Mouse (Mus musculus): ENCODE results near the gene Fuca1. TPM values are rescaled to one million over a fixed set of nuclear protein-coding genes. Genes with fewer than 3 reads are reported as not detected.
A peak's percentile ranks its signal among the peaks of the same experiment; 100 is the strongest.
"Not testable (repeated sequence)": the region's sequence is repeated elsewhere in the genome, so short reads cannot be mapped to it uniquely, and the experiment has no call there.

Fuca1 gene
- polyA plus RNA-seq, 1 experiment from 2014 or later: 214 TPM

GRCm38 (mm10) chr4:135928376-135928775 lies 7.8 kb downstream of the Fuca1 start:
- H3K36me3 ChIP-seq (ENCODE audit: control insufficient read depth, insufficient read depth, low read length): peaks cover 15% of the 10 kb centered on the region; the same call in 1 of the 2 replicates
- H3K4me1 ChIP-seq (ENCODE audit: control insufficient read depth, insufficient read depth, low read length): peaks cover 7% of the 10 kb centered on the region
- ATAC-seq: no peak

GRCm38 (mm10) chr4:135929405-135929804 lies 8.9 kb downstream of the Fuca1 start:
- Histone ChIP-seq H3K27ac (ENCODE audit: low read length) (peak overlapping the region; percentile 81), H3K27me3 (replicated peaks; ENCODE audit: control insufficient read depth, insufficient read depth, low read length) (no peaks in the 10 kb centered on the region), H3K36me3 (ENCODE audit: control insufficient read depth, insufficient read depth, low read length) (peaks cover 9% of the 10 kb centered on the region; the same call in 1 of the 2 replicates), H3K9me3 (ENCODE audit: control insufficient read depth, low read length) (no peaks in the 10 kb centered on the region), H3K4me1 (ENCODE audit: control insufficient read depth, insufficient read depth, low read length) (peaks cover 7% of the 10 kb centered on the region), H3K9ac (ENCODE audit: low read depth, low read length) (no peak overlapping the region), H3K4me3 (ENCODE audit: low read length) (no peak overlapping the region), H3K4me2 (ENCODE audit: low read depth, low read length) (no peak overlapping the region)
- 62% methylated on average over 5 of the region's 5 CpGs for WGBS
- peak; percentile 80 for ATAC-seq

More at GRCm38 (mm10) chr4:135928376-135928775, 7.8 kb downstream of the Fuca1 start:
- no peaks in the 10 kb centered on the region for H3K27me3 ChIP-seq (replicated peaks; ENCODE audit: control insufficient read depth, insufficient read depth, low read length)
- H3K9me3 ChIP-seq (ENCODE audit: control insufficient read depth, low read length): no peaks in the 10 kb centered on the region
- H3K9ac ChIP-seq (ENCODE audit: low read depth, low read length): no peak overlapping the region
- H3K27ac ChIP-seq (ENCODE audit: low read length): no peak overlapping the region
- WGBS: 84% methylated on average over 9 of the region's 9 CpGs
- H3K4me2 ChIP-seq (ENCODE audit: low read depth, low read length): no peak overlapping the region
- no peak overlapping the region for H3K4me3 ChIP-seq (ENCODE audit: low read length)

- Histone ChIP-seq H3K9me3 (ENCODE audit: control insufficient read depth, low read length) (no peaks in the 10 kb centered on the region), H3K9ac (ENCODE audit: low read depth, low read length) (no peak overlapping the region), H3K4me3 (ENCODE audit: low read length) (no peak overlapping the region), H3K36me3 (ENCODE audit: control insufficient read depth, insufficient read depth, low read length) (peaks cover 12% of the 10 kb centered on the region; the same call in 1 of the 2 replicates), H3K27ac (ENCODE audit: low read length) (peak overlapping the region; percentile 53), H3K27me3 (replicated peaks; ENCODE audit: control insufficient read depth, insufficient read depth, low read length) (no peaks in the 10 kb centered on the region), H3K4me1 (ENCODE audit: control insufficient read depth, insufficient read depth, low read length) (peaks cover 7% of the 10 kb centered on the region), H3K4me2 (ENCODE audit: low read depth, low read length) (no peak overlapping the region)
- peak; percentile 75; the same call in 1 of the 2 replicates for ATAC-seq
- WGBS: 58% methylated on average over 9 of the region's 9 CpGs
Measured at GRCm38 (mm10) chr4:135929828-135930227, 9.3 kb downstream of the Fuca1 start.

- H3K9me3 ChIP-seq (ENCODE audit: control insufficient read depth, low read length): no peaks in the 10 kb centered on the region
- H3K36me3 ChIP-seq (ENCODE audit: control insufficient read depth, insufficient read depth, low read length): peaks cover 12% of the 10 kb centered on the region; the same call in 1 of the 2 replicates
- 91% methylated on average over 8 of the region's 8 CpGs for WGBS
- H3K4me3 ChIP-seq (ENCODE audit: low read length): no peak overlapping the region
- peaks cover 7% of the 10 kb centered on the region for H3K4me1 ChIP-seq (ENCODE audit: control insufficient read depth, insufficient read depth, low read length)
- peak overlapping the region; percentile 53 for H3K27ac ChIP-seq (ENCODE audit: low read length)
- H3K4me2 ChIP-seq (ENCODE audit: low read depth, low read length): no peak overlapping the region
- H3K27me3 ChIP-seq (replicated peaks; ENCODE audit: control insufficient read depth, insufficient read depth, low read length): no peaks in the 10 kb centered on the region
- peak; percentile 5; the same call in 1 of the 2 replicates for ATAC-seq
- no peak overlapping the region for H3K9ac ChIP-seq (ENCODE audit: low read depth, low read length)
Measured at GRCm38 (mm10) chr4:135930239-135930638, 9.7 kb downstream of the Fuca1 start.

GRCm38 (mm10) chr4:135931832-135932231 lies 11.3 kb downstream of the Fuca1 start:
- H3K27me3 ChIP-seq (replicated peaks; ENCODE audit: control insufficient read depth, insufficient read depth, low read length): no peaks in the 10 kb centered on the region

GRCm38 (mm10) chr4:135934708-135935500 lies 14.4 kb downstream of the Fuca1 start:
- Histone ChIP-seq H3K9ac (ENCODE audit: low read depth, low read length) (no peak overlapping the region), H3K9me3 (ENCODE audit: control insufficient read depth, low read length) (no peaks in the 10 kb centered on the region), H3K4me1 (ENCODE audit: control insufficient read depth, insufficient read depth, low read length) (no peaks in the 10 kb centered on the region), H3K4me2 (ENCODE audit: low read depth, low read length) (no peak overlapping the region), H3K27me3 (replicated peaks; ENCODE audit: control insufficient read depth, insufficient read depth, low read length) (no peaks in the 10 kb centered on the region), H3K27ac (ENCODE audit: low read length) (no peak overlapping the region), H3K4me3 (ENCODE audit: low read length) (no peak overlapping the region), H3K36me3 (ENCODE audit: control insufficient read depth, insufficient read depth, low read length) (peaks cover 18% of the 10 kb centered on the region; the same call in 1 of the 2 replicates)
- ATAC-seq: 0 out of 2 replicates have a peak, but pooled peaks have one; percentile 21
- 68% methylated on average over 12 of the region's 12 CpGs for WGBS

More at GRCm38 (mm10) chr4:135931832-135932231, 11.3 kb downstream of the Fuca1 start:
- ATAC-seq: no peak
- Histone ChIP-seq H3K4me2 (ENCODE audit: low read depth, low read length) (no peak overlapping the region), H3K4me3 (ENCODE audit: low read length) (no peak overlapping the region), H3K4me1 (ENCODE audit: control insufficient read depth, insufficient read depth, low read length) (peaks cover 2% of the 10 kb centered on the region; the same call in 1 of the 2 replicates), H3K36me3 (ENCODE audit: control insufficient read depth, insufficient read depth, low read length) (peaks cover 8% of the 10 kb centered on the region; the same call in 1 of the 2 replicates), H3K9ac (ENCODE audit: low read depth, low read length) (no peak overlapping the region), H3K9me3 (ENCODE audit: control insufficient read depth, low read length) (no peaks in the 10 kb centered on the region), H3K27ac (ENCODE audit: low read length) (no peak overlapping the region)
- 70% methylated on average over 5 of the region's 5 CpGs for WGBS

- no peak overlapping the region for H3K9ac ChIP-seq (ENCODE audit: low read depth, low read length)
Measured at GRCm38 (mm10) chr4:135935502-135935901, 15.0 kb downstream of the Fuca1 start.

GRCm38 (mm10) chr4:135938858-135939257 lies 18.3 kb downstream of the Fuca1 start:
- WGBS: 77% methylated on average over 7 of the region's 7 CpGs
- H3K27me3 ChIP-seq (replicated peaks; ENCODE audit: control insufficient read depth, insufficient read depth, low read length): no peaks in the 10 kb centered on the region
- no peak overlapping the region for H3K9ac ChIP-seq (ENCODE audit: low read depth, low read length)
- H3K4me1 ChIP-seq (ENCODE audit: control insufficient read depth, insufficient read depth, low read length): no peaks in the 10 kb centered on the region
- H3K36me3 ChIP-seq (ENCODE audit: control insufficient read depth, insufficient read depth, low read length): peaks cover 13% of the 10 kb centered on the region; the same call in 1 of the 2 replicates
- no peak overlapping the region for H3K4me2 ChIP-seq (ENCODE audit: low read depth, low read length)
- H3K27ac ChIP-seq (ENCODE audit: low read length): no peak overlapping the region
- no peak for ATAC-seq
- no peaks in the 10 kb centered on the region for H3K9me3 ChIP-seq (ENCODE audit: control insufficient read depth, low read length)
- H3K4me3 ChIP-seq (ENCODE audit: low read length): no peak overlapping the region

More at GRCm38 (mm10) chr4:135935502-135935901, 15.0 kb downstream of the Fuca1 start:
- no peak for ATAC-seq
- peaks cover 18% of the 10 kb centered on the region; the same call in 1 of the 2 replicates for H3K36me3 ChIP-seq (ENCODE audit: control insufficient read depth, insufficient read depth, low read length)
- H3K27me3 ChIP-seq (replicated peaks; ENCODE audit: control insufficient read depth, insufficient read depth, low read length): no peaks in the 10 kb centered on the region
- no peaks in the 10 kb centered on the region for H3K4me1 ChIP-seq (ENCODE audit: control insufficient read depth, insufficient read depth, low read length)
- H3K27ac ChIP-seq (ENCODE audit: low read length): no peak overlapping the region
- no peak overlapping the region for H3K4me3 ChIP-seq (ENCODE audit: low read length)
- 71% methylated on average over 5 of the region's 5 CpGs for WGBS
- H3K4me2 ChIP-seq (ENCODE audit: low read depth, low read length): no peak overlapping the region
- H3K9me3 ChIP-seq (ENCODE audit: control insufficient read depth, low read length): no peaks in the 10 kb centered on the region

GRCm38 (mm10) chr4:135941026-135941425 lies 20.5 kb downstream of the Fuca1 start:
- H3K9ac ChIP-seq (ENCODE audit: low read depth, low read length); H3K4me2 ChIP-seq (ENCODE audit: low read depth, low read length); H3K27me3 ChIP-seq (replicated peaks; ENCODE audit: control insufficient read depth, insufficient read depth, low read length); H3K9me3 ChIP-seq (ENCODE audit: control insufficient read depth, low read length); ATAC-seq; H3K4me1 ChIP-seq (ENCODE audit: control insufficient read depth, insufficient read depth, low read length); H3K27ac ChIP-seq (ENCODE audit: low read length); H3K4me3 ChIP-seq (ENCODE audit: low read length): not testable (repeated sequence)
- H3K36me3 ChIP-seq (ENCODE audit: control insufficient read depth, insufficient read depth, low read length): 0 out of 2 replicates have a peak, but pooled peaks cover 10% of the 10 kb centered on the region
- WGBS: 84% methylated on average over 8 of the region's 8 CpGs
